Mouse (Mus musculus): ENCODE results near the gene Lrtm2. TPM values are rescaled to one million over a fixed set of nuclear protein-coding genes. Genes with fewer than 3 reads are reported as not detected.

Gene Lrtm2
- 0.78 to 1.1 TPM (median 1.0 TPM) in 4 replicates for total RNA-seq (2023; ENCODE audit: inconsistent age)

DNA sequence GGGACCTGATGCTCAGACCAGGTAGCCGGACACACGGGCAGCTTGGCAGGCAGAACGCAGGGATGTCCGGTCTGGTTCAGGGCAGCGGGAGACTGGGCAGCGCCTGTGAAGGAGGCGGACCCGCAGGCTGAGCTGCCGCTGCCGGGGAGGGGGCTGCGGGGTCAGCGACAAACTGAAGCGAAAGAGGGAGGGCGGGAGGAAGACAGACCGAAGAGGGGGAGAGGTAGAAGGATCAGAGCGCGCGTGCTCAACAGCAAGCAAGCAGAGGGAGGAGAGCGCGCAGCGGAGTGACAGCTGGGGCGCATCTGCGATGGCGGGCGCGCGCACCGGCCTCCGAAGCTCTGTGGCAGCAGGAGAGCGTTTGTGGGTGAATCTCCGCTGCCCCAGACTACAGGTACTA lies at the start of gene Lrtm2:
TSS of gene Lrtm2 (minus strand) at position 261 of the 400 bp plus-strand sequence.

Other genes starting within 250 kb of the Lrtm2 start
- gene Dcp1b, start 155.5 kb downstream of the Lrtm2 start, total RNA-seq (2023; ENCODE audit: inconsistent age), result 23.3 to 29.0 TPM (median 24.5 TPM) in 4 replicates
- not detected in 4 replicates for gene Cacna1c, start 134.3 kb downstream of the Lrtm2 start, total RNA-seq (2023; ENCODE audit: inconsistent age)
- 1.5 to 3.6 TPM (median 3.2 TPM) in 4 replicates for gene Cacna2d4, start 94.2 kb downstream of the Lrtm2 start, total RNA-seq (2023; ENCODE audit: inconsistent age)
- 33.8 to 36.6 TPM (median 35.9 TPM) in 4 replicates for gene Adipor2, start 86.9 kb upstream of the Lrtm2 start, total RNA-seq (2023; ENCODE audit: inconsistent age)
- gene Fbxl14, start 148.9 kb upstream of the Lrtm2 start, total RNA-seq (2023; ENCODE audit: inconsistent age), result 49.9 to 57.3 TPM (median 52.5 TPM) in 4 replicates
- gene Wnt5b, start 213.6 kb upstream of the Lrtm2 start, total RNA-seq (2023; ENCODE audit: inconsistent age), result not detected in 4 replicates